Mouse (Mus musculus) liver, postnatal 0 days (tissue): Measurements from ENCODE around the gene Mgat4b.

Source experiments
- CTCF ChIP-seq: sonication (generic); IDR thresholded peaks from 2 replicates; pipeline ENCODE4 v1.5.1; 2016; ENCODE audit warnings: antibody characterized with exemption, low read depth
- EP300 ChIP-seq: IDR thresholded peaks from 2 replicates; pipeline ENCODE4 v1.6.1; 2016; ENCODE audit warnings: antibody characterized with exemption, low read depth, mild to moderate bottlenecking

DNA sequence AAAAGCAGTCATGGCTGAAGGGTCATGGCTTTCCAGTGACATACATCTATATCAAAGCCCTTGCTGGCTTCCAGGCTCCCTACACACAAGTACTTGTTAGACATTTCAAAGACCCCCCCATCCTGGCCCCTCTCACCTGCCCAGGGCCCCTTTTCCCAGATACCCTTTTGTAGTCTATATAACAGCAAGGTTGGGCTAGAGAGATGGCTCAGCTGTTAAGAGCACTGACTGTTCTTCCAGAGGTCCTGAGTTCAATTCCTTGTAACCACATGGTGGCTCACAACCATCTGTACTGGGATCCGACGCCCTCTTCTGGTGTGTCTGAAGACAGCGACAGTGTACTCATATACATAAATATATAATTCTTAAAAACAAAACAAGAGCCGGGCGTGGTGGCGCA lies 3.9 kb downstream of the Mgat4b start:
- TF ChIP-seq CTCF: no peak; the same call in 1 of the 2 replicates
- no peak for TF ChIP-seq EP300
